Mouse (Mus musculus): ENCODE measurements around the gene Prkra. TPM values are rescaled to one million over a fixed set of nuclear protein-coding genes. Genes with fewer than 3 reads are reported as not detected.

The Prkra gene
- total RNA-seq, 2 experiments from 2014 or later: 16.6 to 19.1 TPM

- DNase-seq (ENCODE audit: extremely low spot score in 1 of 2, low spot score in 1 of 2): no peak
These were observed 57.6 kb downstream of the Prkra start for GRCm38 (mm10) chr2:76590221-76590620.

DNA sequence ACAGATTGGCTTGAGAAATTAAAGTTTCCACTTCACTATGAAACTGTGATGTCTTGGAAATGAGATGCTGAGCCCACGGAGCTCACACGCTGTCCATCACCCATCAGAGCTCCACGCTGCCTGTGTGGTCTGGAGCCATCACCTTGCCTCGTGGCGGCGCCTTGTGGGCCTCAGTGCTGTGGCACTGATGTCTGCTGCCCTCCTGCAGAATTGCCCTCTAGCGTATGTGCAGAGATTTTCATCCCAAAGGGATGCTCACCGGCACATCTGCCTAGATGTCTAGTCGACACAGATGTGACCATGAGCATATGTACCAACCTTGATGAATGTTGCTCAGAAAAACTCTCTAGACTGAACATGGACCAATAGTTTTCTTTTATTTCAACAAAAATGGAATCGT is 60.9 kb downstream of the Prkra start:
- no peak for DNase-seq (ENCODE audit: extremely low spot score in 1 of 2, low spot score in 1 of 2)

DNA sequence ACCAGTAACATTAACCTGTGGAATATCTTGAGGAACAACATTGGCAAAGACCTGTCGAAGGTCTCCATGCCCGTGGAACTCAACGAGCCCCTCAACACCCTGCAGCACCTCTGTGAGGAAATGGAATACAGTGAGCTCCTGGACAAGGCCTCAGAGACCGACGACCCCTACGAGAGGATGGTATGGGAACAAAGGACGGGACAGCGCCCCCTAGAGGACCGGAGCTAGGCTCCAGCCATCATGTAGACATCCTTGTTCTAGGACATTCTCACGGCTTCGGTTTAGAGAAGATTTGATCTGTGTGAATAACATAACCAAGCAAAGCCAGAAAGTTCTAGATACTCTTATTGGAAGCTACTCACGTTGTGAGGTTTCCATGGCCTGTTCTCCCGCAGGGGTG is 62.7 kb downstream of the Prkra start:
- no peak for DNase-seq (ENCODE audit: extremely low spot score in 1 of 2, low spot score in 1 of 2)

Other genes starting within 250 kb of the Prkra start
- gene Osbpl6, start 241.5 kb downstream of the Prkra start, total RNA-seq (2021): 10 to 100 TPM; 53.7 to 60.6 TPM
- gene Pjvk, start 461 bp upstream of the Prkra start, total RNA-seq (2021): not detected
- gene Fkbp7, start 25.1 kb upstream of the Prkra start, total RNA-seq (2021): 1 to 10 TPM; 5.1 to 6.2 TPM
- 10 to 100 TPM; 38.0 to 42.0 TPM for gene Plekha3, start 27.3 kb upstream of the Prkra start, total RNA-seq (2021)

All from layer of hippocampus, postnatal 25 days (tissue).